Comparison of ENCODE assay signal across 8 mouse cellular contexts in the genomic region with DNA sequence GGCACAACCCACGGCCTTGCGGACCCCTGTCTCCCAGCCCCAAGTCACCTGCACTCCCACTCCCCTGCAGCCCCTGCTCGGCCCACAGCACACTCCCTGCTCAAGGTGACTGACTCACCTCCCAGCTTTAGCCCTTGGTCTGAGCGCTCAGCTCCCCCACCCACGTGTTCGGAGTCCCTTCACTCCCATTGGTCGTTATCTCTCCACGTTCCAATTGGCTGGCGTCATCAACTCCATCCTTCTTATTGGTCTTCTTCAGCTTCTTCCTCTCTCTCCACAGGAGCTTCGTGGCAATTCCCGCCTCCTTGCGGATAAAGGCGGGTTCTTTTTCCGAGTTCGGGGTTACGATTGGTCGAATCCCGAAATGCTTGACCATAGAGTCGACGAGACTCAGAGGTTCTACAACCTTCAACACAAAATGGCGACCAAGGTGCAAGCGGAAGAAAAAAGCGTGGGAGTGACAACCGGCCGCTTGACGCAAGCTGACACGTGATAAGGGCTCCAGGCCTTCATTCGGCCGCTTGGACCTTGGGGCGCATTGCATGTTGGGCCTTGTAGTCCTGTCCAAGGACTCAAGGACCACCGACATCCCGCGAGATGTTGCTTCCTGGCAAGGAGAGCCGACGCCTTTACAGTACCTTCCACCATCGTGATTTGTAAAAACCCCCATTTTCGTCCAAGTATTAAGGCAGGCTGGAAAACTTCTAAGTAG. TPM values are rescaled to one million over a fixed set of nuclear protein-coding genes. Genes with fewer than 3 reads are reported as not detected.
DNase-seq lines count a peak whose midpoint lies in the region; ATAC-seq lines count a peak whose summit lies in the region.

Gene Atp5g1 (minus strand): TSS at position 162 of the 712 bp plus-strand sequence.

- ATAC-seq in forebrain, embryonic 14.5 days = peak; percentile 97
- peak; percentile 97 for ATAC-seq in neural tube, embryonic 15.5 days (ENCODE audit: low FRiP score)

- peak; percentile 100 for DNase-seq in ES-CJ7 (ENCODE audit: low read depth, low spot score)
- peak; percentile 99 for DNase-seq in cerebellum, adult 11 months
- DNase-seq in forebrain, embryonic 14.5 days (ENCODE audit: low spot score) = peak; percentile 100
- peak; percentile 95 to 97 for DNase-seq in heart, postnatal 14 days
- peak; percentile 99 for DNase-seq in layer of hippocampus, adult 11-12 months (ENCODE audit: low spot score)
- DNase-seq in lung, adult 18-20 months = peak; percentile 100
- DNase-seq in testis, postnatal 14 days (ENCODE audit: low spot score) = peak; percentile 100

- no peaks in the 10 kb centered on the region for H3K27me3 ChIP-seq in forebrain, embryonic 14.5 days (replicated peaks; ENCODE audit: control insufficient read depth, insufficient read depth, low read length)
- H3K27me3 ChIP-seq in neural tube, embryonic 15.5 days (replicated peaks) = no peaks in the 10 kb centered on the region

- peak within 1 kb of the TSS; percentile 41; the same call in 1 of the 2 replicates for H3K27ac ChIP-seq in forebrain, embryonic 14.5 days (ENCODE audit: low read depth, low read length)
- H3K27ac ChIP-seq in neural tube, embryonic 15.5 days (replicated peaks) = peak within 1 kb of the TSS; percentile 88

- H3K9me3 ChIP-seq in forebrain, embryonic 14.5 days (replicated peaks; ENCODE audit: control insufficient read depth, low read length) = no peaks in the 10 kb centered on the region
- no peaks in the 10 kb centered on the region for H3K9me3 ChIP-seq in neural tube, embryonic 15.5 days (replicated peaks)

- under 1% methylated on average over 37 of the region's 37 CpGs for WGBS in forebrain, embryonic 14.5 days
- WGBS in neural tube, embryonic 15.5 days = under 1% methylated on average over 37 of the region's 37 CpGs

- peak within 1 kb of the TSS; percentile 76 for H3K9ac ChIP-seq in forebrain, embryonic 14.5 days (ENCODE audit: low read length)
- peak within 1 kb of the TSS; percentile 69 for H3K9ac ChIP-seq in neural tube, embryonic 15.5 days (replicated peaks)

- H3K4me1 ChIP-seq in forebrain, embryonic 14.5 days (ENCODE audit: control insufficient read depth, insufficient read depth, low read length) = peaks cover 8% of the 10 kb centered on the region
- H3K4me1 ChIP-seq in neural tube, embryonic 15.5 days = peaks cover 25% of the 10 kb centered on the region

- peaks cover 21% of the 10 kb centered on the region for H3K36me3 ChIP-seq in forebrain, embryonic 14.5 days (ENCODE audit: control insufficient read depth, insufficient read depth, low read length)
- H3K36me3 ChIP-seq in neural tube, embryonic 15.5 days = peaks cover 15% of the 10 kb centered on the region; the same call in 1 of the 2 replicates

- intact Hi-C loops in heart, postnatal 14 days (cut with DNase I) = no loop called here

- H3K4me3 ChIP-seq in forebrain, embryonic 14.5 days (ENCODE audit: low read depth, low read length) = peak within 1 kb of the TSS; percentile 66
- H3K4me3 ChIP-seq in neural tube, embryonic 15.5 days (replicated peaks) = peak within 1 kb of the TSS; percentile 57

- peak within 1 kb of the TSS; percentile 92 for H3K4me2 ChIP-seq in forebrain, embryonic 14.5 days (ENCODE audit: low read length)
- H3K4me2 ChIP-seq in neural tube, embryonic 15.5 days = peak within 1 kb of the TSS; percentile 74

RNA-seq across cellular contexts. Expression of gene Atp5g1, which starts in this region (rescaled TPM):
- polyA plus RNA-seq in forebrain, embryonic 14.5 days (2014; fragmentation: Nextera tagmentation; extraction: Ambion mirVana) = 606 and 726 TPM in 2 replicates
- 1,000 to 10,000 TPM; 3,151 to 3,310 TPM for total RNA-seq in heart, postnatal 14 days (2021)
- 863 and 912 TPM in 2 replicates for polyA plus RNA-seq in neural tube, embryonic 15.5 days (2015; fragmentation: Nextera tagmentation; extraction: Ambion mirVana)

Comparison
In these comparisons a context has a peak if more than half of its experiments do, and no peak if none do; other contexts are left out.
1. Peak in every context shown above with its lines: DNase-seq, ATAC-seq, H3K4me3 ChIP-seq and H3K27ac ChIP-seq.